Mouse (Mus musculus) T-helper 1 cell (primary cell): ENCODE results near the gene Tigit.

Source experiments
- in situ Hi-C: fragments of 300-600 bp; cut with MboI, MseI; formaldehyde crosslinking; loops from one replicate; pipeline ENCODE4 v1.15.1; 2025; ENCODE audit warnings: high pct_unique_total_duplicates

Tigit gene

GRCm38 (mm10) chr16:43663978-43664579 lies at the start of gene Tigit:
TSS of gene Tigit (minus strand) at chr16:43664146.
- in situ Hi-C loops: no loop called here

- in situ Hi-C loops: no loop called here
Measured at GRCm38 (mm10) chr16:43711361-43711760, 47.4 kb upstream of the Tigit start.

GRCm38 (mm10) chr16:43710651-43711050 lies 46.7 kb upstream of the Tigit start:
- in situ Hi-C loops: no loop called here

GRCm38 (mm10) chr16:43710134-43710475 lies 46.2 kb upstream of the Tigit start:
- in situ Hi-C loops: no loop called here

GRCm38 (mm10) chr16:43709432-43710133 lies 45.6 kb upstream of the Tigit start:
- in situ Hi-C loops: no loop called here

- in situ Hi-C loops: no loop called here
Measured at GRCm38 (mm10) chr16:43709062-43709413, 45.1 kb upstream of the Tigit start.

- in situ Hi-C loops: no loop called here
Measured at GRCm38 (mm10) chr16:43708335-43709061, 44.6 kb upstream of the Tigit start.

- in situ Hi-C loops: no loop called here
Measured at GRCm38 (mm10) chr16:43701765-43702504, 38.0 kb upstream of the Tigit start.

GRCm38 (mm10) chr16:43700575-43700974 lies 36.6 kb upstream of the Tigit start:
- in situ Hi-C loops: no loop called here

- in situ Hi-C loops: loop anchor here (5.0 kb wide), 1 partner anchor 42 kb away; no protein-coding TSS in a partner anchor
Measured at GRCm38 (mm10) chr16:43698735-43699649, 35.0 kb upstream of the Tigit start.

- in situ Hi-C loops: loop anchor here (5.0 kb wide), 1 partner anchor 40 kb away; no protein-coding TSS in a partner anchor
Measured at GRCm38 (mm10) chr16:43697772-43698171, 33.8 kb upstream of the Tigit start.

GRCm38 (mm10) chr16:43695852-43696251 lies 31.9 kb upstream of the Tigit start:
- in situ Hi-C loops: loop anchor here (5.0 kb wide), 1 partner anchor 39 kb away; no protein-coding TSS in a partner anchor

- in situ Hi-C loops: no loop called here
Measured at GRCm38 (mm10) chr16:43694104-43694503, 30.2 kb upstream of the Tigit start.

- in situ Hi-C loops: no loop called here
Measured at GRCm38 (mm10) chr16:43692611-43693010, 28.7 kb upstream of the Tigit start.

- in situ Hi-C loops: no loop called here
Measured at GRCm38 (mm10) chr16:43691741-43692140, 27.8 kb upstream of the Tigit start.

GRCm38 (mm10) chr16:43690912-43691311 lies 27.0 kb upstream of the Tigit start:
- in situ Hi-C loops: no loop called here

GRCm38 (mm10) chr16:43690211-43690690 lies 26.3 kb upstream of the Tigit start:
- in situ Hi-C loops: no loop called here

GRCm38 (mm10) chr16:43687968-43688367 lies 24.0 kb upstream of the Tigit start:
- in situ Hi-C loops: no loop called here

GRCm38 (mm10) chr16:43674400-43674799 lies 10.5 kb upstream of the Tigit start:
- in situ Hi-C loops: no loop called here

- in situ Hi-C loops: no loop called here
Measured at GRCm38 (mm10) chr16:43672697-43673096, 8.8 kb upstream of the Tigit start.

GRCm38 (mm10) chr16:43671972-43672371 lies 8.0 kb upstream of the Tigit start:
- in situ Hi-C loops: no loop called here
